Mouse (Mus musculus) erythroblast, embryonic 14.5 days (primary cell): Measurements from ENCODE around the gene Large1.

Source experiments
- GATA1 ChIP-seq: IDR thresholded peaks from 2 replicates; pipeline ENCODE4 v1.6.1; 2012; ENCODE audit warnings: low read length, inconsistent platforms, mixed read lengths
- TAL1 ChIP-seq: IDR thresholded peaks from 3 replicates; pipeline ENCODE4 v1.6.1; 2012; ENCODE audit warnings: low read length, inconsistent platforms, mixed read lengths

- TF ChIP-seq TAL1 = no peak
- no peak for TF ChIP-seq GATA1
Measured at GRCm38 (mm10) chr8:73281996-73282395, 71.3 kb downstream of the Large1 start.
